Mouse (Mus musculus) heart, embryonic 13.5 days (tissue): ENCODE measurements at regions not wholly inside any gene's neighbourhood (a gene's known extent, or its start where the extent isn't known, plus 50 kb on each side); places are given as distances from the start of the nearest gene placed in this dataset.

ENCODE experiments used
- ATAC-seq: fragments of 200-750 bp; cut with Nextera tagmentation; 2 replicates; pipeline ENCODE4 v1.8.0; 2017; ENCODE audit warnings: moderate TSS enrichment; ENCODE audit not compliant: insufficient number of reproducible peaks, low FRiP score, low TSS enrichment; ENCODE audit errors: extremely low read depth
- H3K27ac ChIP-seq: fragments of 300-500 bp; sonication (generic); replicated peaks from 2 replicates; pipeline ENCODE4 v1.5.1; 2015; ENCODE audit warnings: moderate library complexity, mild to moderate bottlenecking, inconsistent platforms
- H3K27me3 ChIP-seq: fragments of 300-500 bp; sonication (generic); replicated peaks from 2 replicates; pipeline ENCODE4 v1.6.1; 2015; ENCODE audit warnings: mild to moderate bottlenecking, inconsistent platforms
- H3K36me3 ChIP-seq: fragments of 300-500 bp; sonication (generic); 2 replicates; pipeline ENCODE4 v1.6.1; 2015; ENCODE audit warnings: mild to moderate bottlenecking, inconsistent platforms
- H3K4me1 ChIP-seq: fragments of 300-500 bp; sonication (generic); 2 replicates; pipeline ENCODE4 v1.6.1; 2015; ENCODE audit warnings: inconsistent platforms
- H3K4me2 ChIP-seq: fragments of 300-500 bp; sonication (generic); 2 replicates; pipeline ENCODE4 v1.6.1; 2015; ENCODE audit warnings: inconsistent platforms, mild to moderate bottlenecking, moderate library complexity
- H3K4me3 ChIP-seq: fragments of 300-500 bp; sonication (generic); 2 replicates; pipeline ENCODE4 v1.5.1; 2015; ENCODE audit warnings: moderate library complexity, mild to moderate bottlenecking, inconsistent platforms
- H3K9ac ChIP-seq: fragments of 300-500 bp; sonication (generic); 2 replicates; pipeline ENCODE4 v1.6.1; 2015; ENCODE audit warnings: inconsistent platforms, mild to moderate bottlenecking, moderate library complexity
- H3K9me3 ChIP-seq: fragments of 300-500 bp; sonication (generic); 2 replicates; pipeline ENCODE4 v1.6.1; 2016; ENCODE audit warnings: inconsistent platforms
- WGBS: fragments of 180-500 bp; shearing (Covaris S2); methylation state at CpG from one replicate; pipeline ENCODE4 v1.1.7; 2015; ENCODE audit warnings: mixed read lengths; 5-methylcytosine and 5-hydroxymethylcytosine counted together

- Histone ChIP-seq H3K27me3 (no peaks in the 10 kb centered on the region), H3K9ac (no peak overlapping the region), H3K27ac (0 out of 2 replicates have a peak overlapping the region, but pooled peaks have one; percentile 46), H3K4me2 (no peak overlapping the region), H3K36me3 (no peaks in the 10 kb centered on the region), H3K4me3 (no peak overlapping the region), H3K4me1 (peaks cover 37% of the 10 kb centered on the region), H3K9me3 (no peaks in the 10 kb centered on the region)
- no peak for ATAC-seq
- WGBS = 23% methylated on average over 1 of the region's 1 CpGs
These were observed 146.4 kb downstream of the Snx19 start for GRCm38 (mm10) chr9:30573294-30573693.

- no peak for ATAC-seq
- H3K4me3 ChIP-seq = no peak overlapping the region
- 19% methylated on average over 2 of the region's 2 CpGs for WGBS
- H3K4me2 ChIP-seq = no peak overlapping the region
- H3K4me1 ChIP-seq = peaks cover 20% of the 10 kb centered on the region
- H3K36me3 ChIP-seq = no peaks in the 10 kb centered on the region
- H3K9ac ChIP-seq = no peak overlapping the region
- 0 out of 2 replicates have a peak, but pooled peaks cover 5% of the 10 kb centered on the region for H3K9me3 ChIP-seq
- H3K27ac ChIP-seq = no peak overlapping the region
- H3K27me3 ChIP-seq = no peaks in the 10 kb centered on the region
These were observed 144.1 kb downstream of the Snx19 start for GRCm38 (mm10) chr9:30571014-30571413.

GRCm38 (mm10) chr9:30564765-30565680 is 138.1 kb downstream of the Snx19 start:
- no peaks in the 10 kb centered on the region for H3K27me3 ChIP-seq
- H3K4me2 ChIP-seq = no peak overlapping the region
- WGBS = 69% methylated on average over 3 of the region's 3 CpGs
- ATAC-seq = no peak
- no peak overlapping the region for H3K9ac ChIP-seq
- H3K27ac ChIP-seq = 0 out of 2 replicates have a peak overlapping the region, but pooled peaks have one; percentile 28
- no peaks in the 10 kb centered on the region for H3K36me3 ChIP-seq
- H3K9me3 ChIP-seq = 0 out of 2 replicates have a peak, but pooled peaks cover 5% of the 10 kb centered on the region
- H3K4me1 ChIP-seq = peaks cover 14% of the 10 kb centered on the region
- no peak overlapping the region for H3K4me3 ChIP-seq

GRCm38 (mm10) chr9:30563399-30563798 is 136.5 kb downstream of the Snx19 start:
- Histone ChIP-seq H3K4me2 (no peak overlapping the region), H3K27ac (no peak overlapping the region), H3K36me3 (no peaks in the 10 kb centered on the region), H3K4me1 (peaks cover 14% of the 10 kb centered on the region), H3K9me3 (0 out of 2 replicates have a peak, but pooled peaks cover 5% of the 10 kb centered on the region), H3K4me3 (no peak overlapping the region), H3K27me3 (no peaks in the 10 kb centered on the region), H3K9ac (no peak overlapping the region)
- ATAC-seq = no peak
- WGBS = 62% methylated on average over 5 of the region's 5 CpGs

- H3K27ac ChIP-seq = no peak overlapping the region
- 60% methylated on average over 2 of the region's 2 CpGs for WGBS
- no peak for ATAC-seq
These were observed 128.0 kb downstream of the Snx19 start for GRCm38 (mm10) chr9:30554908-30555307.

GRCm38 (mm10) chr9:30552721-30553120 is 125.8 kb downstream of the Snx19 start:
- H3K9me3 ChIP-seq = peaks cover 4% of the 10 kb centered on the region

More at GRCm38 (mm10) chr9:30554908-30555307, 128.0 kb downstream of the Snx19 start:
- Histone ChIP-seq H3K9ac (no peak overlapping the region), H3K36me3 (no peaks in the 10 kb centered on the region), H3K4me1 (no peaks in the 10 kb centered on the region), H3K4me3 (no peak overlapping the region), H3K9me3 (peaks cover 4% of the 10 kb centered on the region), H3K27me3 (no peaks in the 10 kb centered on the region), H3K4me2 (no peak overlapping the region)

GRCm38 (mm10) chr9:30549892-30550515 is 123.1 kb downstream of the Snx19 start:
- Histone ChIP-seq H3K27me3 (no peaks in the 10 kb centered on the region), H3K4me2 (no peak overlapping the region), H3K36me3 (no peaks in the 10 kb centered on the region), H3K9ac (no peak overlapping the region), H3K9me3 (peaks cover 2% of the 10 kb centered on the region), H3K27ac (no peak overlapping the region), H3K4me3 (no peak overlapping the region), H3K4me1 (no peaks in the 10 kb centered on the region)
- WGBS = 63% methylated on average over 5 of the region's 5 CpGs
- ATAC-seq = no peak

More at GRCm38 (mm10) chr9:30552721-30553120, 125.8 kb downstream of the Snx19 start:
- no peaks in the 10 kb centered on the region for H3K4me1 ChIP-seq
- ATAC-seq = no peak
- H3K36me3 ChIP-seq = no peaks in the 10 kb centered on the region
- H3K4me3 ChIP-seq = no peak overlapping the region
- no peak overlapping the region for H3K9ac ChIP-seq
- H3K27ac ChIP-seq = no peak overlapping the region
- no peak overlapping the region for H3K4me2 ChIP-seq
- WGBS = 83% methylated on average over 8 of the region's 8 CpGs
- no peaks in the 10 kb centered on the region for H3K27me3 ChIP-seq

- WGBS = 73% methylated on average over 6 of the region's 6 CpGs
These were observed 113.0 kb downstream of the Snx19 start for GRCm38 (mm10) chr9:30539858-30540257.

GRCm38 (mm10) chr9:30536508-30537100 is 109.7 kb downstream of the Snx19 start:
- Histone ChIP-seq H3K4me3 (no peak overlapping the region), H3K9me3 (no peaks in the 10 kb centered on the region), H3K9ac (no peak overlapping the region), H3K36me3 (no peaks in the 10 kb centered on the region), H3K27me3 (no peaks in the 10 kb centered on the region), H3K4me2 (no peak overlapping the region), H3K27ac (no peak overlapping the region), H3K4me1 (peaks cover 16% of the 10 kb centered on the region)
- 54% methylated on average over 8 of the region's 8 CpGs for WGBS
- ATAC-seq = no peak

More at GRCm38 (mm10) chr9:30539858-30540257, 113.0 kb downstream of the Snx19 start:
- ATAC-seq = no peak
- H3K9ac ChIP-seq = no peak overlapping the region
- no peaks in the 10 kb centered on the region for H3K9me3 ChIP-seq
- H3K36me3 ChIP-seq = no peaks in the 10 kb centered on the region
- peaks cover 16% of the 10 kb centered on the region for H3K4me1 ChIP-seq
- H3K4me3 ChIP-seq = no peak overlapping the region
- no peaks in the 10 kb centered on the region for H3K27me3 ChIP-seq
- H3K4me2 ChIP-seq = no peak overlapping the region
- no peak overlapping the region for H3K27ac ChIP-seq

GRCm38 (mm10) chr9:30534961-30535360 is 108.1 kb downstream of the Snx19 start:
- Histone ChIP-seq H3K4me1 (peaks cover 16% of the 10 kb centered on the region), H3K9me3 (no peaks in the 10 kb centered on the region), H3K27me3 (no peaks in the 10 kb centered on the region), H3K27ac (no peak overlapping the region), H3K4me3 (no peak overlapping the region), H3K4me2 (no peak overlapping the region), H3K9ac (no peak overlapping the region), H3K36me3 (no peaks in the 10 kb centered on the region)
- no peak for ATAC-seq
- 65% methylated on average over 4 of the region's 4 CpGs for WGBS

- Histone ChIP-seq H3K9ac (no peak overlapping the region), H3K9me3 (no peaks in the 10 kb centered on the region), H3K4me3 (no peak overlapping the region), H3K4me2 (no peak overlapping the region), H3K27ac (no peak overlapping the region), H3K4me1 (peaks cover 16% of the 10 kb centered on the region), H3K36me3 (no peaks in the 10 kb centered on the region), H3K27me3 (no peaks in the 10 kb centered on the region)
- 78% methylated on average over 11 of the region's 11 CpGs for WGBS
- no peak for ATAC-seq
These were observed 107.0 kb downstream of the Snx19 start for GRCm38 (mm10) chr9:30533780-30534343.
